Mouse (Mus musculus): Measurements from ENCODE around the gene Evpl.
A peak's percentile ranks its signal among the peaks of the same experiment; 100 is the strongest.
"Not testable (repeated sequence)": the region's sequence is repeated elsewhere in the genome, so short reads cannot be mapped to it uniquely, and the experiment has no call there.

Gene Evpl

DNA sequence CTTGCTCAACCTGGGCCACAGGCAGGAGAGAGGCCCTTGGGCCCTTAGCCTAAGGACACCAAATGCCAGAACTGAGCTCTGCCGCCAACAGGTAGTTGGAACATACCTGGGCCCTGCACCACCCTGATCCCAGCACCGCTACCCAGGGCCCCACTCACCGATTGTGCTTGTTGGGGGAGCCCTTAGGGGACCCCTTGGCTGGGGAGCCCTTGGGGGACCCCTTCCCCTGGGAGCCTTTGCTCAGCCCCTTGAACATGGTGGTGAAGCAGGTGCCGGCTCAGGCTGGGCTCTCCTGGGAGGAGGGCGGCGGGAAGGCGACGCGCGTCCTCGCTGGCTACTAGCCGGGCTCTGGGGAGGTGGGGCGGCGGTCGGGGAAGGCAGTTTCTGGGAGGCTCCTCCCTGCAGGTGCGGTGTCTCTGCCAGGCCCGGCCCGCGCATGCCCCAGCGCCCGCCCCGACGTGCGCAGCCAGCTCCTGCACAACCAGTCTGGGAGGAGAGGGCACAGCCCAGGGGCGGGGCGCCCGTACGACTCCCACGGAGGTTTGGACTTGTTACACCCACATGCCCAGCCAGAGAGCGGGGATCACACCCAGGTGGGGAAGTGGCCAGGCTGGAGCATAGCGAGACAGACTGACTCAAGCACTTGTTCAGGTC, at the start of gene Evpl:
Gene Evpl (minus strand): TSS at position 336 of the 654 bp plus-strand sequence.
- no peak for DNase-seq

- DNase-seq = no peak
These were observed 49.5 kb upstream of the Evpl start for GRCm38 (mm10) chr11:116287351-116287750.

- DNase-seq = peak; percentile 49
These were observed 47.9 kb upstream of the Evpl start for GRCm38 (mm10) chr11:116285770-116286191.

- DNase-seq = no peak
These were observed 46.1 kb upstream of the Evpl start for GRCm38 (mm10) chr11:116283982-116284381.

DNA sequence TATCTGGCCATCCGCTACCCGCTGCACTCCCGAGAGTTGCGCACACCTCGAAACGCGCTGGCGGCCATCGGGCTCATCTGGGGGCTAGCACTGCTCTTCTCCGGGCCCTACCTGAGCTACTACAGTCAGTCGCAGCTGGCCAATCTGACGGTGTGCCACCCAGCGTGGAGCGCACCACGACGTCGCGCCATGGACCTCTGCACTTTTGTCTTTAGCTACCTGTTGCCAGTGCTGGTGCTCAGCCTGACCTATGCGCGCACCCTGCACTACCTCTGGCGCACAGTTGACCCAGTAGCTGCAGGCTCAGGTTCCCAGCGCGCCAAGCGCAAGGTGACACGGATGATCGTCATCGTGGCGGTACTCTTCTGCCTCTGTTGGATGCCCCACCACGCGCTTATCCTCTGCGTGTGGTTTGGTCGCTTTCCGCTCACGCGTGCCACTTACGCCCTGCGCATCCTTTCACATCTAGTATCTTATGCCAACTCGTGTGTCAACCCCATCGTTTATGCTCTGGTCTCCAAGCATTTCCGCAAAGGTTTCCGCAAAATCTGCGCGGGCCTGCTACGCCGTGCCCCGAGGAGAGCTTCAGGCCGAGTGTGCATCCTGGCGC, 45.1 kb upstream of the Evpl start:
- peak; percentile 18 for DNase-seq

DNA sequence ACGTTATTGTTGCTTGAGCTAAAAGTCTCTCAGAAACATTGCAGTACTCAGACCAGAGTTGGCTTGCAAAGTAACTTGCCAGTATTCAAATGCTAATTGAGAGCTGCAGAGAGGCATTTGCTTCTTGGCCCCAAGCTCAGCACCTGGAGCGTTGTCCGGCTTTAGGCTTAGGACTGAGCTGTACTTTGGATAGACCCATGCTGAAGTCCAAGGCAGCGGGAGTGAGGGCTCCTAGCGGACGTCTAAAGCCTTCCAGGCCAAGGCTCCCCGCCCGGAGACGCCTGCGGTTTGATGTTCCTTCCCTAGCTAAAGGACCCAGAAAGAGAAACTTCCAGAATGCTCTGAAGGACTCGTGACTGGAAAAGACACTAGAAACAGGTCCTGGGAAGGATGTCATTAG, 44.2 kb upstream of the Evpl start:
- peak; percentile 14 for DNase-seq

- no peak for DNase-seq
These were observed 43.8 kb upstream of the Evpl start for GRCm38 (mm10) chr11:116281671-116282070.

- DNase-seq = peak; percentile 43
These were observed 43.1 kb upstream of the Evpl start, which contains the start of gene Galr2 for GRCm38 (mm10) chr11:116280751-116281663. Galr2 (plus strand) TSS chr11:116280939.

DNA sequence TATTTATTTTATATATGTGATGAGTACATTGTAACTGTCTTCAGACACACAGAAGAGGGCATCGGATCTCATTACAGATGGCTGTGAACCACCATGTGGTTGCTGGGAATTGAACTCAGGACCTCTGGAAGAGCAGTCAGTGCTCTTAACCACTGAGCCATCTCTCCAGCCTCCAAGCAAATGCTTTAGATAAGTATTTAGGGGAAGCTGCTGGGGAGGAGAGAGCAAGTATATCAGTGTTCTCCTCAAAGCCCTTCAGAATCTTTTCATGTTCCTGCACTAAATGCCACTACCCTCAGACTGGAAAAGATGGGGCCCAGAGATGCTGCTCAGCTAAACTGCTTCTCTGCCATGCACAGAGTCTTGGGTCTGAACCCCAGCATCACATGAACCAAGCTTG, 39.3 kb upstream of the Evpl start:
- DNase-seq = not testable (repeated sequence)

DNA sequence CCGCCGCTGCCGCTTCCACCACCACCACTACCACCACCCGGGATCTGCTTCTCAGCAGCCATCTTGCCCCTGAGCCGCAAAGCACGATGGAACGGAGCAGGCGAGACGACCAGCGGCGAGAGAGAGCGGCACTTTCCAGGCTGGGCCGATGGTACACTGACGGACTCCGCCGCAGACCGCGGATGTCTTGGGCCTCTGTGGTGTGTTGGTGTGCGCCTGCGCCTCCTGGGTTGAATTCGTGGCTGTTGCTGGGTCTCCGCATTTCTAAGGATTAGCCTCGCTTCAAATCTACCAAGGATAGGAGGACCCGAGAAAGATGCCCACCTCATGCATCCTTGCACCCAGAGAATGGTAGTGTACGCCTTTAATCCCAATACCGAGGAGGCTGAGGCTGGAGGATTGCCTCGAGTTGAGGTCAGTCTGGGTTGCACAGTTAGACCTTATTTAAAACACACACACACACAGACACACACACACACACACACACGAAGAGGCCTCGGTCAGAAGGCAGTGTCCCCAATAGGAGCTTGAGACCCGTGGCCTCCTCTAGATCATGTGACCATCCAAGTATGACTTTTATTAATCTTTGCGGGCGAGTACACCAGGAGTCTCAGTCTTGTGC, 36.3 kb upstream of the Evpl start, which contains the start of gene Srp68:
Gene Srp68 (minus strand): TSS at position 173 of the 622 bp plus-strand sequence.
- DNase-seq = peak; percentile 98

- DNase-seq = no peak
These were observed 35.7 kb upstream of the Evpl start for GRCm38 (mm10) chr11:116273469-116274044.

DNA sequence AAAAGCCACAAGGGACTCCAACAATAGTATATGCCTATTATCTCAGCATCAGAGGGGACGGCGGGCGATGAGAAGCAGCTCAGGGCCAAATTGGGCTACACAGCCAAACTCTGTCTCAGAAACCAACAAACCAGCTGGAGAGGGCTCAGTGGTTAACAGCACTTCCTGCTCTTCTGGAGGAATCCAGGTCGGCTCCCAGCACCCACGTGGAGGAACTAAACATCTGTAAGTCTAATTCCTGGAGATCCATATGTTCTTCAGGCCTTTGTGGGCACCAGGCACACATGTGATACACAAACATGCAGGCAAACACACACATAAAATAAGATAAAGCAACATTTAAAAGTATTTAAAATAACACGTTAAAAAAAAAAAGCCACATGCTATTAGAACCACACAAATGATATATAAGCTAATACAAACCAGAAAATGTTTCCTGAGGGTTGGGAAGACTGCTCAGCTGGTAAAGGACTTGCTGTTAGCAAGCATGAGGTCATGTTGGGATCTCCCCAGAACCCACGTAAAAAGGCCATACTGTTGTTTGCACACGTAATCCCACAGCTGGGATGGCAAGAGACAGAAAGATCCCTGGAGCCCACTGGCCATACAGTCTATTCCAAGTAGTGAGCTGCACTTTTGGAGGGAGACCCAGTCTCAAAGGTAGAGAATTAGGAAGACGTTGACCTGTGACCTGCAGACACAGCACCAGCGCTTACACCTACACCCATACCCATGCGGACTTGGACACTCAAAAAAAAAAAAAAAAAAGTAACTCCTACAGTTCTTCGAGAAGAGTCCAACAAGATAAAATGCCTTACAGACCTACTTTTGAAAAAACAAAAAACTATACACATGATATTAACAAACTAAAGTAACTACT, 35.0 kb upstream of the Evpl start:
- no peak for DNase-seq

DNA sequence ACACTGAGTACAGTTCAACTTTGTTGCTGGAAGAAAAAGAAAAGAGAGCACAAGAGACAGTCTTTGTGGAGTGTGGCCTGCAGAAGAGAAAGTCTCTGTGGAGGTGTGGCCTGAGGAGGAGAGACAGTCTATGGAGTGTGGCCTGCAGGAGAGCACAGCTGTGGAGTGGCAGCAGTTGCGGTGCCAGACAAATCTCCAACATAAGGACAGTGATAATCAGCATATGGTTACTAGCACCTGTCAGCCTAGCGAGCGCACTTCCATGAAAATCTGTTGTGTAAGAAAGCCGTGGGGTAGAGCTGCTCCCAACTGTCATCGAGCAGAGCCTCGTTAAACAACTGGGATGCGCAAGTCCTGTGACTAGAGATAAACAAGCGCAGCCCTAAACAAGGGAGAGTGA, 31.7 kb upstream of the Evpl start:
- DNase-seq = no peak

GRCm38 (mm10) chr11:116268313-116268712, 30.4 kb upstream of the Evpl start:
- no peak for DNase-seq

DNA sequence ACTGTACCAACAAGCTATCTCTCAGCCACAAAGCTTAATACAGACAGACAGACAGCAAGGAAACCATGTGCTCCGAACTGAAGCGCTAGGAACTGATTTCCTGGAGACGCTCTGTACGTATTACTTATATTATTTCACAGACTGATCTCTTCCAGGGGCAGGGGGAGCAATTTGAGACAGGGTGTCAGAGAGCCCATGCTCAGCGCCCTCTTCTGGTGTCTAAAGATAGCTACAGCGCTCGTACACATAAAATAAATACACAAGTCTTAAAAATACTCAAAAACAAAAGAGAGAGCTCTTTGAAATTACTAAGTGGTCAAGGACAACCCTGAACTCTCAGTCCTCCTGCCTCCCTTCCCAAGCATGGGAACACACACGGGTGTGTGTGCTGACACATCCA, 29.8 kb upstream of the Evpl start:
- DNase-seq = no peak

- no peak for DNase-seq
These were observed 28.0 kb upstream of the Evpl start for GRCm38 (mm10) chr11:116265850-116266249.

GRCm38 (mm10) chr11:116265352-116265751, 27.5 kb upstream of the Evpl start:
- no peak for DNase-seq

DNA sequence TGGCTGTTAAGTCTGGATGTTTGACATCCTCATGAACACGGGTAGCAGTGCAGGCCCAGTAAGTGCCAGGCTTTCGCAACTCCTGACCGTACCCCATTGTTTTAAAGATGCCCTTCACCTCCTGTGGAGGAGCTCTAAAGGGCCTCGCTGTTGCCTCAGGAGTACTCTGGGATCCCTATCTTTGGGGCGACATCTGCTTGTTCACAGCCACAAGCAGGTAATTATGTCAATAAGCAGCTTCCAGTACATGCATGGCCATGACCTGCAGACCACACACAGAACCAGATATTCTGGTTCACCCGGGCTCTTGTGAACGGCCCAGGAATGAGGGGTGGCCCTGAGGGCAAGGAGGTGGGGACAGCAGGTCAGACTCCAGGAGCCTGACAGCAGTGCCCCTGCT, 22.4 kb upstream of the Evpl start:
- no peak for DNase-seq

GRCm38 (mm10) chr11:116259461-116259860, 21.6 kb upstream of the Evpl start:
- DNase-seq = no peak

- DNase-seq = no peak
These were observed 18.3 kb upstream of the Evpl start for GRCm38 (mm10) chr11:116255982-116256675.
